Mouse (Mus musculus) olfactory bulb, adult 2 months (tissue): ENCODE data around the gene Hcn3.

Experiments
- CTCF ChIP-seq: fragments of 200-500 bp; IDR thresholded peaks from 2 replicates; pipeline ENCODE4 v1.5.1; 2012; ENCODE audit warnings: low read depth, mild to moderate bottlenecking, low read length, moderate library complexity; ENCODE audit not compliant: insufficient read depth
- POLR2A ChIP-seq: fragments of 200-500 bp; IDR thresholded peaks from 2 replicates; pipeline ENCODE4 v1.6.1; 2012; ENCODE audit warnings: mild to moderate bottlenecking, low read depth, low read length, moderate library complexity; ENCODE audit not compliant: insufficient read depth

DNA sequence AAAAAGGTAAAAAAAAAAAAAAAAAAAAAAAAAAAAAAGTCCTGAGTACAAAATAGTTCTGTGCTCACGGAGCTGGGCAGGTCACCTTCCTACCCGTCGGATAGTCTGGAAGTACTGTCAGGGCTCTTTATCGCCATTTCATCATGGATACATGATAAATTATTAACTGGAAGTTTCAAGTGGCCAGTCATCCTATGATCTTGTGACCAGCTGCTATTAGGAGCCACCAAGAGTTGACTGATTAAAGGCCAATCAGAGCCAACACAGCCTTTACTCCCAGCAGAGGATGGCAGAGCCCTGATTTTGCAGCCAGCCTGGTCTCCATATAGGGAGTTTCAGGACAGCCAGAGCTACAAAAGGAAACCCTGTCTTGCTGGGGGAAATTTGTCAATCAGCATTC is 46.9 kb downstream of the Hcn3 start:
- TF ChIP-seq POLR2A, result no peak
- no peak for TF ChIP-seq CTCF
